Mouse (Mus musculus): ENCODE measurements around the gene Itga2b. TPM values are rescaled to one million over a fixed set of nuclear protein-coding genes. Genes with fewer than 3 reads are reported as not detected.
A peak's percentile ranks its signal among the peaks of the same experiment; 100 is the strongest.

Itga2b gene
- polyA plus RNA-seq, 1 experiment from 2014 or later: 7.1 TPM

GRCm38 (mm10) chr11:102480897-102481296 is 11.0 kb upstream of the Itga2b start:
- Histone ChIP-seq H3K4me1 (no peaks in the 10 kb centered on the region), H3K36me3 (peaks cover 63% of the 10 kb centered on the region), H3K9ac (replicated peaks) (no peak overlapping the region), H3K27ac (replicated peaks) (no peak overlapping the region), H3K27me3 (no peaks in the 10 kb centered on the region), H3K4me3 (no peak overlapping the region), H3K4me2 (replicated peaks) (no peak overlapping the region), H3K9me3 (no peaks in the 10 kb centered on the region)
- no peak for ATAC-seq (ENCODE audit: low FRiP score, low read depth)
- WGBS: 81% methylated on average over 4 of the region's 4 CpGs

- no peak overlapping the region for H3K4me3 ChIP-seq
- peaks cover 61% of the 10 kb centered on the region for H3K36me3 ChIP-seq
- no peaks in the 10 kb centered on the region for H3K27me3 ChIP-seq
- no peak for ATAC-seq (ENCODE audit: low FRiP score, low read depth)
- no peak overlapping the region for H3K27ac ChIP-seq (replicated peaks)
- no peaks in the 10 kb centered on the region for H3K9me3 ChIP-seq
- H3K9ac ChIP-seq (replicated peaks): no peak overlapping the region
- no peaks in the 10 kb centered on the region for H3K4me1 ChIP-seq
- H3K4me2 ChIP-seq (replicated peaks): no peak overlapping the region
- 95% methylated on average over 15 of the region's 15 CpGs for WGBS
Observed at GRCm38 (mm10) chr11:102480111-102480510, 10.2 kb upstream of the Itga2b start.

GRCm38 (mm10) chr11:102479581-102479980 is 9.7 kb upstream of the Itga2b start:
- Histone ChIP-seq H3K9ac (replicated peaks) (no peak overlapping the region), H3K4me1 (no peaks in the 10 kb centered on the region), H3K36me3 (peaks cover 63% of the 10 kb centered on the region), H3K9me3 (no peaks in the 10 kb centered on the region), H3K4me3 (no peak overlapping the region), H3K4me2 (replicated peaks) (no peak overlapping the region), H3K27me3 (no peaks in the 10 kb centered on the region), H3K27ac (replicated peaks) (no peak overlapping the region)
- ATAC-seq (ENCODE audit: low FRiP score, low read depth): no peak
- WGBS: 98% methylated on average over 23 of the region's 23 CpGs

- Histone ChIP-seq H3K9me3 (no peaks in the 10 kb centered on the region), H3K4me2 (replicated peaks) (no peak overlapping the region), H3K9ac (replicated peaks) (no peak overlapping the region), H3K36me3 (peaks cover 60% of the 10 kb centered on the region), H3K4me3 (no peak overlapping the region), H3K4me1 (no peaks in the 10 kb centered on the region), H3K27me3 (no peaks in the 10 kb centered on the region), H3K27ac (replicated peaks) (no peak overlapping the region)
- ATAC-seq (ENCODE audit: low FRiP score, low read depth): no peak
- 89% methylated on average over 3 of the region's 3 CpGs for WGBS
Observed at GRCm38 (mm10) chr11:102478671-102479070, 8.7 kb upstream of the Itga2b start.

GRCm38 (mm10) chr11:102475027-102475426 is 5.1 kb upstream of the Itga2b start:
- no peaks in the 10 kb centered on the region for H3K27me3 ChIP-seq
- no peak overlapping the region for H3K9ac ChIP-seq (replicated peaks)
- H3K4me3 ChIP-seq: no peak overlapping the region
- no peaks in the 10 kb centered on the region for H3K4me1 ChIP-seq
- no peaks in the 10 kb centered on the region for H3K9me3 ChIP-seq
- H3K4me2 ChIP-seq (replicated peaks): no peak overlapping the region
- 95% methylated on average over 3 of the region's 3 CpGs for whole genome bisulfite sequencing
- H3K36me3 ChIP-seq: peaks cover 37% of the 10 kb centered on the region
- no peak overlapping the region for H3K27ac ChIP-seq (replicated peaks)
- no peak for ATAC-seq (ENCODE audit: low FRiP score, low read depth)

- H3K36me3 ChIP-seq: no peaks in the 10 kb centered on the region
- peak overlapping the region; percentile 75 for H3K4me2 ChIP-seq (replicated peaks)
- under 1% methylated on average over 37 of the region's 37 CpGs for WGBS
- H3K27me3 ChIP-seq: peaks cover 42% of the 10 kb centered on the region
- H3K4me1 ChIP-seq: peaks cover 20% of the 10 kb centered on the region
- peak; percentile 89 for ATAC-seq (ENCODE audit: low FRiP score, low read depth)
- H3K9ac ChIP-seq (replicated peaks): peak overlapping the region; percentile 50
- no peak overlapping the region for H3K27ac ChIP-seq (replicated peaks)
- peak overlapping the region; percentile 40 for H3K4me3 ChIP-seq
- no peaks in the 10 kb centered on the region for H3K9me3 ChIP-seq
Observed at GRCm38 (mm10) chr11:102467041-102467631, 2.8 kb downstream of the Itga2b start.

GRCm38 (mm10) chr11:102465713-102466436 is 4.0 kb downstream of the Itga2b start:
- Histone ChIP-seq H3K4me1 (peaks cover 20% of the 10 kb centered on the region), H3K9ac (replicated peaks) (no peak overlapping the region; the same call in 1 of the 2 replicates), H3K36me3 (no peaks in the 10 kb centered on the region), H3K4me3 (no peak overlapping the region), H3K9me3 (no peaks in the 10 kb centered on the region), H3K27me3 (peaks cover 42% of the 10 kb centered on the region), H3K4me2 (replicated peaks) (peak overlapping the region; percentile 22; the same call in 1 of the 2 replicates), H3K27ac (replicated peaks) (no peak overlapping the region)
- WGBS: 10% methylated on average over 26 of the region's 26 CpGs
- no peak for ATAC-seq (ENCODE audit: low FRiP score, low read depth)

GRCm38 (mm10) chr11:102464901-102465300 is 5.0 kb downstream of the Itga2b start:
- H3K27ac ChIP-seq (replicated peaks): no peak overlapping the region
- H3K4me1 ChIP-seq: peaks cover 20% of the 10 kb centered on the region
- no peaks in the 10 kb centered on the region for H3K9me3 ChIP-seq
- 92% methylated on average over 6 of the region's 6 CpGs for WGBS
- no peak overlapping the region for H3K9ac ChIP-seq (replicated peaks)
- H3K4me2 ChIP-seq (replicated peaks): no peak overlapping the region
- H3K27me3 ChIP-seq: peaks cover 42% of the 10 kb centered on the region
- H3K36me3 ChIP-seq: no peaks in the 10 kb centered on the region
- no peak for ATAC-seq (ENCODE audit: low FRiP score, low read depth)
- no peak overlapping the region for H3K4me3 ChIP-seq

- no peaks in the 10 kb centered on the region for H3K9me3 ChIP-seq
- 86% methylated on average over 3 of the region's 3 CpGs for WGBS
Observed at GRCm38 (mm10) chr11:102461764-102462163, 8.2 kb downstream of the Itga2b start.

GRCm38 (mm10) chr11:102460541-102460940 is 9.4 kb downstream of the Itga2b start:
- 61% methylated on average over 16 of the region's 16 CpGs for WGBS
- Histone ChIP-seq H3K27ac (replicated peaks) (no peak overlapping the region), H3K27me3 (peaks cover 39% of the 10 kb centered on the region), H3K4me3 (no peak overlapping the region), H3K9ac (replicated peaks) (no peak overlapping the region), H3K9me3 (no peaks in the 10 kb centered on the region), H3K36me3 (no peaks in the 10 kb centered on the region), H3K4me2 (replicated peaks) (no peak overlapping the region), H3K4me1 (peaks cover 15% of the 10 kb centered on the region)
- ATAC-seq (ENCODE audit: low FRiP score, low read depth): no peak

More at GRCm38 (mm10) chr11:102461764-102462163, 8.2 kb downstream of the Itga2b start:
- H3K4me1 ChIP-seq: peaks cover 13% of the 10 kb centered on the region
- no peak overlapping the region for H3K27ac ChIP-seq (replicated peaks)
- H3K4me3 ChIP-seq: no peak overlapping the region
- H3K36me3 ChIP-seq: no peaks in the 10 kb centered on the region
- peaks cover 43% of the 10 kb centered on the region for H3K27me3 ChIP-seq
- no peak overlapping the region for H3K4me2 ChIP-seq (replicated peaks)
- no peak for ATAC-seq (ENCODE audit: low FRiP score, low read depth)
- no peak overlapping the region for H3K9ac ChIP-seq (replicated peaks)

GRCm38 (mm10) chr11:102455740-102456396 is 14.1 kb downstream of the Itga2b start:
- peak overlapping the region; percentile 43 for H3K9ac ChIP-seq (replicated peaks)
- H3K4me1 ChIP-seq: peaks cover 21% of the 10 kb centered on the region
- H3K4me2 ChIP-seq (replicated peaks): peak overlapping the region; percentile 73
- ATAC-seq (ENCODE audit: low FRiP score, low read depth): peak; percentile 88
- WGBS: under 1% methylated on average over 40 of the region's 40 CpGs
- H3K27me3 ChIP-seq: peaks cover 42% of the 10 kb centered on the region
- peak overlapping the region; percentile 43; the same call in 1 of the 2 replicates for H3K27ac ChIP-seq (replicated peaks)
- no peaks in the 10 kb centered on the region for H3K36me3 ChIP-seq
- peak overlapping the region; percentile 49 for H3K4me3 ChIP-seq
- H3K9me3 ChIP-seq: no peaks in the 10 kb centered on the region

GRCm38 (mm10) chr11:102453131-102453530 is 16.8 kb downstream of the Itga2b start:
- Histone ChIP-seq H3K4me1 (peaks cover 23% of the 10 kb centered on the region), H3K4me3 (no peak overlapping the region), H3K4me2 (replicated peaks) (no peak overlapping the region), H3K27me3 (peaks cover 66% of the 10 kb centered on the region), H3K36me3 (no peaks in the 10 kb centered on the region), H3K27ac (replicated peaks) (no peak overlapping the region), H3K9me3 (no peaks in the 10 kb centered on the region), H3K9ac (replicated peaks) (no peak overlapping the region)
- no peak for ATAC-seq (ENCODE audit: low FRiP score, low read depth)
- whole genome bisulfite sequencing: 23% methylated on average over 10 of the region's 10 CpGs

All from midbrain, embryonic 12.5 days (tissue).